Mouse (Mus musculus): Measurements from ENCODE around the gene Rbfox3.

GRCm38 (mm10) chr11:118653521-118654318, 257.7 kb downstream of the Rbfox3 start:
- TF ChIP-seq CTCF (IDR thresholded peaks at IDR 0.05; ENCODE audit: low read depth, low read length) (no peak), POLR2AphosphoS5 (IDR thresholded peaks at IDR 0.05; ENCODE audit: insufficient replicate concordance, low read depth, low read length) (no peak)

Data from G1E (cell line).